Mouse (Mus musculus): ENCODE measurements around the gene Tbcd.

Tbcd gene

DNA sequence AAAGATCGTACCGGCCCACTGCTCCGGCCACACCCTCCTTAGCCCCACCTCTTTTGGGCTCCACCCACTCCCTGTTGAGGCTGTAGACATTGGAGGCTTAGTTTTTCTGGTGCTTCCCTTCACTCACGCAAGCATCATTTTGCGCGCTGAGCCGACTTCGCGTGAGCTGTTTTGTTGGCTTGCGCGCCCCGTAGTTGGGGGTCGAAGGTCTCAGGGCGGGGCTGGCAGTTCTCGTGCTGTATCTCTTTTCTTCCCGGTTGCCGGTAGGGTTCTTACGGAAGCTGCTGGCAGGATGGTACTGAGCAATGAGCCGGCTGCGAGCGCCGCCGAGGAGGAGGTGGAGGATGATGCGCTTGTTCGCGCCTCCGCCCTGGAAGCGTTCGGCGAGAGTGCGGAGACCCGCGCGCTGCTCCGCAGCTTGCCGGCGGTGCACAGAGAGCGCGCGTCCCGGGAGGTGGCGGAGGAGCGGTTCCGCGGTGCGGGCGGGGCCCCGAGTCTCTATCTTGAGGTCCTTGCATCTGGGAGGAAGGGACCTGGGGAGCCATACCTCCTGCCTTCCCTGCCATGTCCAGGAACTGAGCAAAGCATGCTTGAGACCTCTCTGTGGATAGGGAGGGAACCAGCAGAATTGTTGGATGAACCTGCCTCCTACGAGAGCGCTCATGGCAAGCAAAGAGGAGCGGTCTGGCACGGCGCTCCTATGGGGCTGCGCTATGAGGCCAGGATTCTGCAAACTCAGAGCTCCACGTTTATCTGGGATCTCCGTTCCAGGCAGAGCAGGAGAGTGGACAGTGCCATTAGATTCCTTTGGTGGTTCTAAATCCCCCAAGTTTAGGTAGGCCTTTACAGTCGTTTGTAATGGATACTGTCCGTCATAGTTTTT lies at the start of gene Tbcd:
Gene Tbcd (plus strand): TSS at position 197 of the 883 bp plus-strand sequence.
- DNase-seq (ENCODE audit: inconsistent age in 2 of 2, low spot score in 1 of 2), result peak; percentile 95 to 99

- no peak for DNase-seq (ENCODE audit: inconsistent age in 2 of 2, low spot score in 1 of 2)
Observed at GRCm38 (mm10) chr11:121407366-121408155, 44.2 kb upstream of the Tbcd start.

GRCm38 (mm10) chr11:121414762-121415161 lies 37.0 kb upstream of the Tbcd start:
- DNase-seq (ENCODE audit: inconsistent age in 2 of 2, low spot score in 1 of 2), result no peak

- DNase-seq (ENCODE audit: inconsistent age in 2 of 2, low spot score in 1 of 2), result no peak
Observed at GRCm38 (mm10) chr11:121415351-121415750, 36.4 kb upstream of the Tbcd start.

GRCm38 (mm10) chr11:121417971-121418370 lies 33.8 kb upstream of the Tbcd start:
- no peak for DNase-seq (ENCODE audit: inconsistent age in 2 of 2, low spot score in 1 of 2)

- DNase-seq (ENCODE audit: inconsistent age in 2 of 2, low spot score in 1 of 2), result no peak
Observed at GRCm38 (mm10) chr11:121418932-121419331, 32.8 kb upstream of the Tbcd start.

- DNase-seq (ENCODE audit: inconsistent age in 2 of 2, low spot score in 1 of 2), result no peak
Observed at GRCm38 (mm10) chr11:121420379-121420778, 31.4 kb upstream of the Tbcd start.

DNA sequence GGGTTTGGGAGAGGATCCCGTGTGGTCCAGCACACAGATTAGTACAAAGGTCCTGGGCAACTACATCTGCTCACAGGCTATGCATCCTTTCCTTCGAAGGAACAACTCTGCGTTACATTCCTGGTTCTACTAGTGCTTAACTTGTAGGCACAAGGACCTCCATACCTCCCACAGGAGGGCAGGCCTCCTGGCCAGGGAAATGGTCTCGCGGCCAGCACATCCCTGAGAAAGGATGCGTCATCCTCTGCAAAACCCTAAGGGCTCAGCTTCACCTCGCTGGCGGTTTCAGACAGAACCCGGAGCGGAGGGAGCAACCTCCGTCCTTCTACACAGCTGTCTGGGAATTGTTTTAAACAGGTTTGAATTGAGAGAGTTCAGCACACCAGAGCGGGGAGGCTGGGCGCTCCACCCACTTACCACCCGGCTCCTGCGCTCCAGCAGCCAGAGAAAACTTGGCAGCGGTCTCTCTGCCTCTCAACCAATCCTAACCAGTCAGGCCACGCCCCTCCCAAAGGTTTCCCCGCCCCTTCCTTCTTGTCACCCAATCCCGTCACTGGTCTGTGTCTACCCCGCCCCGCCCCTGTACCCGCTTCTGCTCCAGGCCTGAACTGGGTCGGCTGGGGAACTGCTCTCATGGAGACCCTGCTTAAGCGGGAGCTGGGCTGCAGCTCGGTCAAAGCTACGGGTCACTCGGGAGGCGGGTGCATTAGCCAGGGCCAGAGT lies 30.8 kb upstream of the Tbcd start, which contains the start of gene Fn3krp:
Gene Fn3krp (plus strand): TSS at position 572 of the 723 bp plus-strand sequence.
- peak; percentile 99 to 100 for DNase-seq (ENCODE audit: inconsistent age in 2 of 2, low spot score in 1 of 2)

DNA sequence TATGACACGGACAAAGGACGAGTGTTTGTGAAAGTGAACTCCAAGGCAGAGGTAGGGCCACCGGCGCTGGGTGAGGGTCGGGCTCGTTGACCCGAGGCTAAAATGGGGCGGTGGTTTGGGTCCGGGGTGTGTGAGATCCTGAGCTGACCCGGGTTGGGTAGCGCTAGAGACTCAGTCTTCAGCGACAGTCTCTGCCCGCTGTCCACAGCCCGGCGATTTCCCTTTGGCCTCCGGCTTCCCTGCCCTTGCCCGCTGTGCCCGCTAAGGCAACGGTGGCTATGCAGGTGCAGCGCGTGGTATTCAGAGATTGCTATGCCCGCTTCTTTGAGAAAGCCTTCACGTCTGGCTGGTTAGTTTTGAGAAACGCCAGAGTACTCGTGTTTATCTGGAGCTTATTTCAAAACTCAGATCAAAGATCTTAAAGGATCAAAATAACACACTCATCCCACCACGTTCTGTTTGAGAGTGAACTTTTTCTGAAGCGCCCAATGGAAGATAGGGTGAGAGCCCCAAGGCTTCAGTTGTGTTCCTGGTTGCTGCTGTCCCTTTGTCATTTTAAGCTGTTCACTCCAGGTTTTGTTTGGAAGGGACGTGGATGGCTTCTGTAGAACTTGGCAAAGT lies 30.1 kb upstream of the Tbcd start:
- no peak for DNase-seq (ENCODE audit: inconsistent age in 2 of 2, low spot score in 1 of 2)

GRCm38 (mm10) chr11:121433397-121433796 lies 18.4 kb upstream of the Tbcd start:
- no peak for DNase-seq (ENCODE audit: inconsistent age in 2 of 2, low spot score in 1 of 2)

DNA sequence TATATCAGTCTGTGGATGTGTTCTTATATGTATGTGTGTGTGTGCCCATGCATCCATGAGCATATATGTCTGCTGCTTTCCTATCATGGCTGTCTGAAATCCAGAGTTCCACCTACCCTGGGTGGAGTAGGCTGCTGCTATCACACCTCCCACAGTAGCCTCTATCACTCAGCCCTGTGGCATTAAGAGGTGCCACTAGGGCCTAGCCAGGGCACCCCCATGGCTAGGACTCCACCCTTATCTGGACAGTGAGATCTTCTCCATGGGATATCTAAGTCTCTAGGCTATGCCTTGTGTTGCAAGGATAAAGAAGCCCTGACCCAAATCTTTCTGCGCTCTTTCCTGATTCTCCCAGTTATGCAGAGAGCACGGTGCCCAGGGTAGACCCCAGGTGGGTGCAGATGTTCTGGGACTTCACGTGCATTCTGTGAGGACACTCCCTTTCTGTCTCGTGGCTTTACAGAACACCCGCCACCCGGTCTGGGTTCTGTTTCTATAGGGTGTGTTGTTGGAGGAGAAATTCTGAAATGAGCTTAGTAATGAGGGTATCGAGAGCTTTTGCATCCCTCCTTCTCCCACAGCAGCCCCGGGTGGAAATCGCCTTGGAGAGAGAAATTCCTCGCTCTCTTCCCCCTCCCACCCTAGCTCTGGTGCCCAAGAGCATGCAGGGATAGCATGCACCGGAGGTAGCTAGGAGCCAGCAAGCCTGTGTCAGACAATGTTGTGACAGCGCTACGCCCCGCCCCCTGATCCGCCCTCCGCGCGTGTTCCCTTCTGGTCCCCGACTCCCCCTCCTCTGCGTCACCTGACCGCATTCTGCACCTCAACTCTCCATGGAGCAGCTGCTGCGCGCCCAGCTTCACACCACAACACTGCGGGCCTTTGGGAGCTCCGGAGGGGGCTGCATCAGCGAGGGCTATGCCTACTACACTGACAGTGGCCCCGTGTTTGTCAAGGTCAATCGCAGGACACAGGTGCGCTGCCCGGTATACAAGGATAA lies 17.3 kb upstream of the Tbcd start, which contains the start of gene Fn3k:
Gene Fn3k (plus strand): TSS at position 758 of the 1,000 bp plus-strand sequence.
- DNase-seq (ENCODE audit: inconsistent age in 2 of 2, low spot score in 1 of 2), result peak; percentile 92 to 96

DNA sequence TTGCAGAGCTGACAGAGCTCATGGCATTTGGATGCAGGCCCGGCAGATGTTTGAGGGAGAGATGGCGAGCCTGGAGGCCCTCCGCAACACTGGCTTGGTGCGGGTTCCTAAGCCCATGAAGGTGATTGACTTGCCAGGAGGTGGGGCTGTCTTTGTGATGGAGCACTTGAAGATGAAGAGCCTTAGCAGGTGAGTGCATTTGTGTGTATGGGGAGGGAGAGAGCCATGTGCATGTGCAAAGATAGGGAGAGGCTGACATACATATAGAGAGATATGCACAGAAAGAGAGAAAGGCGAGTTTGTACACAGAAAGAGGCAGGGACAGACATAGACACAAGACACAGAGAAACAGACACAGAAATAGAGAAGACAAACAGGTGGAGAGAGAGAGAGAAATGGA lies 14.5 kb upstream of the Tbcd start:
- DNase-seq (ENCODE audit: inconsistent age in 2 of 2, low spot score in 1 of 2), result no peak

DNA sequence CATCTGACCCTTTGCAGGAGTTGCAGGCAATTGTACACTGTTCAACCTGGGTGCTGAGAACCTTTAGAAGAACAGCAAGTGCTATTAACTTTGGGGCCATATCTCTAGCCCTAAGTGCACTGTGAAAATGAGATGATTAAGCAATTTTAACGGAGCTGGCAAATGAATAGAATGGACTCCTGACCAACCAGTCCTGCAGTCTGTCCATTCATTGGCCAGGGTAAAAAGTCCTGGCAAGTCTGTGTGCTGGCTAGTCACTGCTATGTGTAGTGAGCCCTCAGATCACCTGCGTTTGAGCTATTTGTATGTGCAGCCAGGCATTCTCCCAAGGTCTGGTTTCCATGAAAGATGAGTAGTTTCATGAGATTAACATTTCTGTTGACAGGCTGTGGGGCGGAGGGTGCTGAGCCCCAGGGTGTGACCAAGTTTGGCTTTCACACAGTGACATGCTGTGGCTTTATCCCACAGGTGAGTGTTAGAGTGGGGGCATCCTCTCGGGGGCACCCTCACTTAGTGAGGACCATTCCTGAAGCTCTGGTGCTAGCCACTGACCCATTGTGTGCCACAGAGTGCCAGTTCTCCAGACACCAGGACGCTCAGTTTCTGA lies 12.0 kb upstream of the Tbcd start:
- DNase-seq (ENCODE audit: inconsistent age in 2 of 2, low spot score in 1 of 2), result no peak

DNA sequence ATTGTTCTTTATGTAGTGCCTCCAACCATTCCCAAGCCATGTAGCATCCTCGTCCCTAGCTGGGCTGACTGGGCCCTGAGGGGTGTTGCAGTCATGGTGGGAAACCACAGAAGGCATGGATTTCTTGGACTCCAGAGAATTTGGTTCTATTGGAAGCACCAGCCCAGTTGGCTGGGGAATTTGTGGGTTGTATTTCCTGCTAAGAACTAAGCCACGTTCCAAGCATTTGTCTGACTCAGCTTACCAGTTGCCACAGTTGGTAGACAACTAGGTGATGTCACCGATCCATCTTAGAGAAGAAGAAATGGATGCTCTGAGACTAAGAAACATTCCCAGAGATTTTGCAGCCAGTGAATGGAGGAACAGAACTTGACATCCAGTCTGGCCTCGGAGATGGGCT lies 10.1 kb upstream of the Tbcd start:
- DNase-seq (ENCODE audit: inconsistent age in 2 of 2, low spot score in 1 of 2), result no peak

DNA sequence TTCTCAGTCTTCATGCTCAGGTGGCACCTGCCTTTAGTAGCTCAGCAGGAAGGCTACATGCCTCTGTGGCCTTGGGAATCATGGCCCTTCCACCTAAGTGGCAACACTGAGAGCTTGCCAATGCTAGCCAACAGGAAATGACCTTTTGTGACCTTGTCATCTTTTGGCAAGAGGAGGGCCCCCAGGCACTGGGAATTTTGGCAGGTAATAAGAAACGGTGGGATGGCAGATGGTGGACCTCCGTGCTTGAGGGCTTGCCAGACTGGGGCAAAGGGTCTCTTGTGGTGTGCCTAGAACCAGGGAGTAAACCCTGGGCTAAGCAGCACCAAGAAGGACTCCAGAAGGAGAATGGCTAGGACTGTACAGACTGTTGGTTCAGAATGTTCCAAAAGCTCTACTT lies 9.7 kb upstream of the Tbcd start:
- no peak for DNase-seq (ENCODE audit: inconsistent age in 2 of 2, low spot score in 1 of 2)

GRCm38 (mm10) chr11:121451216-121451726 lies 478 bp upstream of the Tbcd start:
- no peak for DNase-seq (ENCODE audit: inconsistent age in 2 of 2, low spot score in 1 of 2)

GRCm38 (mm10) chr11:121457874-121458273 lies 6.1 kb downstream of the Tbcd start:
- no peak for DNase-seq (ENCODE audit: inconsistent age in 2 of 2, low spot score in 1 of 2)

DNA sequence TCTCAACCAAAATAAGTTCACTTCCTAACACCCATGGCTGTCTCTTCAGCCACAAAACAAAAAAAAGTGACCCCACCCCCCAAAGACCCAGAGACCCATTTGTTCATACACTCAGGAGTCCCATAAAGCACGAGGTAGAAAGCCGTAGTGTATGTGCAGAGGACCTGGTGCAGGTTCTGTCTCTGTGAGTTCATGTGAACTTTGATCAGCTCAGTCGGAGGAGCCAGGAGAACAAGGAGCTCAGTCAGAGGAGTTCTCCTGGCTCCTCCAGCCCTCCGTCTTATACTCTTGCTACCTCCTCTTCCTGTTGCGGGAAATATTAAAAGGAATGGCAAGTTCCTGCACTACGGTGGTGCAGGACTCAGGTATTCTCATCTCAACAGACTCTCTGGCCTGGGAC lies 15.7 kb downstream of the Tbcd start:
- no peak for DNase-seq (ENCODE audit: inconsistent age in 2 of 2, low spot score in 1 of 2)

DNA sequence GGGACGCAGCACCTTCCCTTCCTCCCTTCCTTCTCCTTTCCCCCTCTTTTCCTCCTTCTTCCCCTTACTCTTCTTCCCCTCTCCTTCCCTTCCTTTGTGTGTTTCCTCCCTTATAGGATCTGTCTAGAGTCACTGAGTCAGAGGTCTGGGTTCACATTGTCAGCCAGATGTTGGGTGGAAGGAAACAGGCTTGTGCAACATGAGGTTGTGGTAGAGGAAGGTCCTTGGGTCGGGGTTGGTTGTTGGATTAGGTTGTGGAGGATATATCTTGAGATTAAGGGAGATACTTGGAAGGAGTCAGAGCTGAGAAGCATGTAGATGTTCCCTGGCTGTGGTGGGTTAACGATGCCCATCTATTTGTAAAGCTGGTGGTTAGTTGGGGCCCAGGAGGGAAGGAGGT lies 23.1 kb downstream of the Tbcd start:
- no peak for DNase-seq (ENCODE audit: inconsistent age in 2 of 2, low spot score in 1 of 2)

All from adrenal gland, adult (tissue).